Mouse (Mus musculus) spleen, adult 2 months (tissue): ENCODE results near the gene Dstn. TPM values are rescaled to one million over a fixed set of nuclear protein-coding genes. Genes with fewer than 3 reads are reported as not detected.
A peak's percentile ranks its signal among the peaks of the same experiment; 100 is the strongest.

Experiments used
- DNase-seq, 2 experiments: peaks; one replicate each; pipeline versions ENCODE4 v3.0.0 to v3.0.0-alpha.2; 2012 to 2021; ENCODE audit warnings: low spot score in 2 of 2, low read depth in 1 of 2
- H3K27ac ChIP-seq: fragments of 200-500 bp; 2 replicates; pipeline ENCODE4 v1.5.1; 2012; ENCODE audit warnings: low read length, inconsistent platforms; ENCODE audit not compliant: insufficient read depth
- H3K27me3 ChIP-seq: fragments of 200-500 bp; 2 replicates; pipeline ENCODE4 v1.6.1; 2012; ENCODE audit warnings: mild to moderate bottlenecking, moderate library complexity, low read length, inconsistent platforms; ENCODE audit not compliant: control insufficient read depth, insufficient read depth
- H3K36me3 ChIP-seq: fragments of 200-500 bp; 2 replicates; pipeline ENCODE4 v1.6.1; 2012; ENCODE audit warnings: mild to moderate bottlenecking, low read length, inconsistent platforms; ENCODE audit not compliant: control insufficient read depth, insufficient read depth
- H3K4me1 ChIP-seq: fragments of 200-500 bp; 2 replicates; pipeline ENCODE4 v1.6.1; 2011; ENCODE audit warnings: inconsistent platforms; ENCODE audit not compliant: control insufficient read depth, insufficient read depth, insufficient read length
- H3K4me3 ChIP-seq: fragments of 200-500 bp; 2 replicates; pipeline ENCODE4 v1.5.1; 2011; ENCODE audit warnings: mild to moderate bottlenecking, inconsistent platforms; ENCODE audit not compliant: insufficient read depth, insufficient read length; ENCODE audit errors: extremely low read depth
- CTCF ChIP-seq: fragments of 200-500 bp; IDR thresholded peaks from 2 replicates; pipeline ENCODE4 v1.5.1; 2011; ENCODE audit warnings: mild to moderate bottlenecking, inconsistent platforms; ENCODE audit not compliant: insufficient read depth, insufficient read length, insufficient replicate concordance; ENCODE audit errors: extremely low read depth
- POLR2A ChIP-seq: fragments of 200-500 bp; IDR thresholded peaks from 2 replicates; pipeline ENCODE4 v1.6.1; 2011; ENCODE audit warnings: low read depth, low read length, inconsistent platforms
- WGBS: fragments of 180-500 bp; shearing (Covaris S2); methylation state at CpG from one replicate; pipeline ENCODE4 v1.1.7; 2018; 5-methylcytosine and 5-hydroxymethylcytosine counted together
- polyA plus RNA-seq: library from polyadenylated mRNA; depleted of rRNA; stranded (reverse); fragments of >200 nt; gene quantifications from 2 replicates; pipeline ENCODE4 v1.2.3, GENCODE M21; 2012; rRNA removed

Gene Dstn
- polyA plus RNA-seq, 1 experiment, result 8.8 TPM

DNA sequence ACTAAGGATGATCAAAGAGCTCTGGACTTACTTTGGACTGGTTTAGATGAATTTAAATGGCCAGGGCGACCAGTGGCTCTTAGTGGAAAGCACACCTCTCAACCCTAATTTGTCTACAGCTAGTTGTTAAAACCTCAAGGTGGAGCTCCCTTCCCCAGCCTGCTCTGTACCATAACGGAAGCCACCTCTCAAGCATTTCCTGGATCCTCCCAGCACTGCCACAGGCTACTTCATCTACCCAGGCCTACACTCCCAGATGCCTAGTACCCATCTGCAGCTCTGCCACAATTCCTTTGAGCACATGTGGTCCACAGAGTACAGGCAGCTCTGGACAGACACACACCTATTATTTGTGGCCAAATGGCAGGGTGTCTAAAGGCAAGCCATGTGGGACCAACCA, 68.4 kb downstream of the Dstn start:
- Histone ChIP-seq H3K36me3 (peaks cover 4% of the 10 kb centered on the region; the same call in 1 of the 2 replicates), H3K4me1 (peaks cover 2% of the 10 kb centered on the region; the same call in 1 of the 2 replicates), H3K27me3 (no peaks in the 10 kb centered on the region), H3K4me3 (no peak overlapping the region), H3K27ac (no peak overlapping the region)
- WGBS, result 47% methylated on average over 2 of the region's 2 CpGs
- no peak for TF ChIP-seq POLR2A
- TF ChIP-seq CTCF, result no peak
- peak in 1 of 2 experiments; percentile 4 for DNase-seq

DNA sequence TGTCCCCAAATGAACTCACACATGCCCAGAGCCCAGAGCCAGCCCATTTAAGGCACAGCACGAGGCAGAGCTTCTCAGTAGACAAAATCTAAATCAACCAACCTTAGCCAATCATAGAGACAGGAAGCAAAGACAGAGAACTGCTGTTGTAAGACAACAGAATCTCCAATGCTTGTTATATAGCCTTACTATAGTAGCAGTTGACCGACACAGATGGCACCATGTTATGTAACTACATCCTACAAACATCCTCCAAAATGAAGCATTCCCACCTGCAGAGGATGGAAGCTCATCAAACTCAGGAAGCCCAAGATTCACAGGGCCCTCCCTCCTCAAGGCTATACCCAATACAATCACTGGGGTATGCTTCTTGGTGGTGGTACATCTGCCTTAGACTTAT, 72.4 kb downstream of the Dstn start:
- TF ChIP-seq CTCF (no peak), POLR2A (no peak)
- Histone ChIP-seq H3K4me1 (peaks cover 9% of the 10 kb centered on the region; the same call in 1 of the 2 replicates), H3K36me3 (peaks cover 4% of the 10 kb centered on the region; the same call in 1 of the 2 replicates), H3K4me3 (no peak overlapping the region), H3K27me3 (no peaks in the 10 kb centered on the region), H3K27ac (no peak overlapping the region)
- no peak for DNase-seq
- 54% methylated on average over 2 of the region's 2 CpGs for WGBS

DNA sequence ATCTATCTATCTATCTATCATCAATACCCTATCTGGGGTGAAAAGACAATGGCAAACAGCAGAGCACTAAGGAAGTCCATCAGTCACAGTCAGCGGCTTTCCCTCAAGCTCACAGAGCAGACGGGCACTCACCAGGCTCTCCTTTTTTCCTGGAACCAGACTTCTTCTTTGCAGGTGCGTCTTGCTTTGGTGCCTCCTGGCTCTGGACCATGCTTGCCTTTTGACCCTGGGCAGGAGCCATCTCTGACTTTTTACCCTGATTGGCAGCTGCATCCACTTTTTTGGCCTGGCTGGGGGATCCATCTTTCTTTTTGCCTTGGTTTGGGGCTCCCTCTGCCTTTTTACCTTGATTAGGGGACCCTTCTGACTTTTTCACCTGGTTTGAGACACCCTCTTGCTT, 72.9 kb downstream of the Dstn start:
- Histone ChIP-seq H3K4me1 (peaks cover 9% of the 10 kb centered on the region; the same call in 1 of the 2 replicates), H3K27ac (no peak overlapping the region), H3K4me3 (no peak overlapping the region), H3K27me3 (no peaks in the 10 kb centered on the region), H3K36me3 (peaks cover 4% of the 10 kb centered on the region; the same call in 1 of the 2 replicates)
- no peak for DNase-seq
- TF ChIP-seq POLR2A (no peak), CTCF (no peak)
- WGBS, result 89% methylated on average over 3 of the region's 3 CpGs

DNA sequence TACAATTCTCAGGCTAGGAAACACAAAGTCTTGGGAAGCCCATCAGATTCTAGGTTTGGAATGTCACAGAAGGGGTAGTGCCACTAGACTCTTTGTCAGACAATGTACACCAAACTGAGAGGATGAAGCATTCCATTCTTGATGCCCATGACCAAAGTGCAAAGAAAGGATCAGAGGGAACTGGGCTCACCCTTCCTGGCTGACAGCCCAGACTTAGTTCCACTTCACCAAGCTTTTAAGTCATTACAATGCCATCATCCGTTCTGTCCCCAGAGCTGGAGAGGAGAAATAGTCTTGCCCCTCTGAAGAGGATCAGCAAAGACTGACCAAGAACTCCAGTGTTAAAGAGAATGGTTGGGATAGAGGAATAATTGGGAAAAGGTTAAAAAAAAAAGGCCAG, 75.9 kb downstream of the Dstn start:
- peaks cover 12% of the 10 kb centered on the region for H3K4me1 ChIP-seq
- no peak for DNase-seq
- 55% methylated on average over 1 of the region's 1 CpGs for WGBS
- peaks cover 2% of the 10 kb centered on the region; the same call in 1 of the 2 replicates for H3K36me3 ChIP-seq
- no peaks in the 10 kb centered on the region for H3K27me3 ChIP-seq
- H3K27ac ChIP-seq, result no peak overlapping the region
- no peak overlapping the region for H3K4me3 ChIP-seq
- TF ChIP-seq POLR2A (no peak), CTCF (no peak)

DNA sequence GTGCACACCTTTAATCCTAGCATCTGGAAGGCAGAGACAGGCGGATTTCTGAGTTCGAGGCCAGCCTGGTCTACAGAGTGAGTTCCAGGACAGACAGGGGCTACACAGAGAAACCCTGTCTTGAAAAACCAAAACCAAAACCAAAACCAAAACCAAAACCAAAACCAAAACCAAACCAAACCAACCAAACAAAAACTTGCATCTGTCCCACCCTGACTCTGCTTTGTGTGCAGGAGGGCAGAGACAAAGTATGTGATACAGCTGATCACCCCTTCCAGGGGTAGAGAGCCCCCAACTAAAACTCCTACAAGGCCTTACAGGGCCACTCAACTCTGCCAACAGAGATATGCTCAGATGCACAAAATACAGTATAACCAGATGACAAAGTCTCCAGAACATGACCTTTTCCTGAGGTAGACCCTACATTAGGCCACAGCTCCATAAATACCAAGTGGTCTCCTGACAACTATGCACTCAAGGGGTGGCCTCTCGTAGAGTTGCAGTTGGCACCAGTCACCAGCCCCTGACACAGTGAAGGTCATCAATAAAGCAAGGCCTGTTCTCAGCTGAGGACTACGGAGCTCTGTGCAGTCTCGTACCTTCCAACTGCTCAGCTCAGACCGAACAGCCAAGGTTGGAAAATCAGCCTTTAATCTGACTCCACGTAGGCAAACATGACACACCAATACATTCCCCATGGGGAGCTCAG, 77.0 kb downstream of the Dstn start:
- peaks cover 12% of the 10 kb centered on the region for H3K4me1 ChIP-seq
- H3K27ac ChIP-seq, result no peak overlapping the region
- peaks cover 2% of the 10 kb centered on the region; the same call in 1 of the 2 replicates for H3K36me3 ChIP-seq

More for the DNA sequence above, 77.0 kb downstream of the Dstn start:
- Histone ChIP-seq H3K27me3 (no peaks in the 10 kb centered on the region), H3K4me3 (no peak overlapping the region)
- no peak for TF ChIP-seq POLR2A
- TF ChIP-seq CTCF, result no peak
- whole genome bisulfite sequencing, result 90% methylated on average over 7 of the region's 7 CpGs
- no peak for DNase-seq

Other genes with a start within 250 kb of the Dstn start
- gene Bfsp1, start 52.1 kb upstream of the Dstn start, polyA plus RNA-seq, result 0.31 and 0.39 TPM in 2 replicates
- 39.6 and 43.4 TPM in 2 replicates for gene Rrbp1, start 95.9 kb downstream of the Dstn start, polyA plus RNA-seq
- gene Banf2, start 117.7 kb downstream of the Dstn start, polyA plus RNA-seq, result not detected in 2 replicates